Mouse (Mus musculus): ENCODE results near the gene Gm49711. TPM values are rescaled to one million over a fixed set of nuclear protein-coding genes. Genes with fewer than 3 reads are reported as not detected.
A peak's percentile ranks its signal among the peaks of the same experiment; 100 is the strongest.

Gm49711 gene
- polyA plus RNA-seq, 1 experiment, result not detected

GRCm38 (mm10) chr16:92052569-92052968, 5.5 kb upstream of the Gm49711 start:
- Histone ChIP-seq H3K4me2 (ENCODE audit: low read depth) (no peak overlapping the region), H3K79me2 (ENCODE audit: control insufficient read depth, insufficient read depth) (no peaks in the 10 kb centered on the region), H3K4me3 (no peak overlapping the region), H3ac (ENCODE audit: control insufficient read depth, insufficient read length) (no peak overlapping the region), H3K36me3 (ENCODE audit: control insufficient read depth, insufficient read depth) (no peaks in the 10 kb centered on the region), H3K27me3 (ENCODE audit: control insufficient read depth, insufficient read depth, insufficient read length) (no peaks in the 10 kb centered on the region)
- TF ChIP-seq POLR2AphosphoS2 (IDR thresholded peaks at IDR 0.05; ENCODE audit: insufficient read length, low read depth) (no peak), SRF (IDR thresholded peaks at IDR 0.05; ENCODE audit: control insufficient read depth, insufficient read length, low read depth) (no peak), E2F4 (IDR thresholded peaks at IDR 0.05; ENCODE audit: insufficient read depth) (no peak), POLR2A (IDR thresholded peaks at IDR 0.05; ENCODE audit: insufficient read length, low read depth) (no peak), USF1 (IDR thresholded peaks at IDR 0.05; ENCODE audit: low read depth) (no peak), MYOD1 (IDR thresholded peaks at IDR 0.05; ENCODE audit: control insufficient read depth in 1 of 3, insufficient read length in 2 of 3, low read depth in 2 of 3) (no peak), MAX (IDR thresholded peaks at IDR 0.05; ENCODE audit: low read depth) (no peak), MYOG (IDR thresholded peaks at IDR 0.05; ENCODE audit: control insufficient read depth in 1 of 3, insufficient read depth in 1 of 3, insufficient read length in 2 of 3, low read depth in 2 of 3) (no peak), REST (IDR thresholded peaks at IDR 0.05; ENCODE audit: insufficient read depth, insufficient read length) (no peak), TCF3 (IDR thresholded peaks at IDR 0.05; ENCODE audit: insufficient read length, low read depth) (no peak), CEBPB (IDR thresholded peaks at IDR 0.05; ENCODE audit: insufficient read depth, poor library complexity, severe bottlenecking) (no peak), TCF12 (IDR thresholded peaks at IDR 0.05; ENCODE audit: insufficient read depth, poor library complexity, severe bottlenecking) (no peak)

GRCm38 (mm10) chr16:92056711-92057110, 1.4 kb upstream of the Gm49711 start:
- H3K4me2 ChIP-seq (ENCODE audit: low read depth), result no peak overlapping the region
- H3K4me3 ChIP-seq, result no peak overlapping the region
- TF ChIP-seq MYOD1 (IDR thresholded peaks at IDR 0.05; ENCODE audit: control insufficient read depth in 1 of 3, insufficient read length in 2 of 3, low read depth in 2 of 3), result no peak
- no peak for TF ChIP-seq POLR2A (IDR thresholded peaks at IDR 0.05; ENCODE audit: insufficient read length, low read depth)
- no peak for TF ChIP-seq TCF3 (IDR thresholded peaks at IDR 0.05; ENCODE audit: insufficient read length, low read depth)
- no peak for TF ChIP-seq MYOG (IDR thresholded peaks at IDR 0.05; ENCODE audit: control insufficient read depth in 1 of 3, insufficient read depth in 1 of 3, insufficient read length in 2 of 3, low read depth in 2 of 3)
- no peak for TF ChIP-seq USF1 (IDR thresholded peaks at IDR 0.05; ENCODE audit: low read depth)
- no peak for TF ChIP-seq SRF (IDR thresholded peaks at IDR 0.05; ENCODE audit: control insufficient read depth, insufficient read length, low read depth)
- TF ChIP-seq CEBPB (IDR thresholded peaks at IDR 0.05; ENCODE audit: insufficient read depth, poor library complexity, severe bottlenecking), result no peak
- no peak for TF ChIP-seq REST (IDR thresholded peaks at IDR 0.05; ENCODE audit: insufficient read depth, insufficient read length)
- no peak for TF ChIP-seq TCF12 (IDR thresholded peaks at IDR 0.05; ENCODE audit: insufficient read depth, poor library complexity, severe bottlenecking)
- no peak for TF ChIP-seq MAX (IDR thresholded peaks at IDR 0.05; ENCODE audit: low read depth)
- no peak overlapping the region for H3ac ChIP-seq (ENCODE audit: control insufficient read depth, insufficient read length)
- no peaks in the 10 kb centered on the region for H3K27me3 ChIP-seq (ENCODE audit: control insufficient read depth, insufficient read depth, insufficient read length)
- H3K36me3 ChIP-seq (ENCODE audit: control insufficient read depth, insufficient read depth), result no peaks in the 10 kb centered on the region
- H3K79me2 ChIP-seq (ENCODE audit: control insufficient read depth, insufficient read depth), result peaks cover 31% of the 10 kb centered on the region

- H3K4me3 ChIP-seq, result peak overlapping the region; percentile 50
- peak overlapping the region; percentile 86 for H3K4me2 ChIP-seq (ENCODE audit: low read depth)
- H3K79me2 ChIP-seq (ENCODE audit: control insufficient read depth, insufficient read depth), result peaks cover 38% of the 10 kb centered on the region
- TF ChIP-seq POLR2A (IDR thresholded peaks at IDR 0.05; ENCODE audit: insufficient read length, low read depth), result no peak
- TF ChIP-seq SRF (IDR thresholded peaks at IDR 0.05; ENCODE audit: control insufficient read depth, insufficient read length, low read depth), result no peak
- H3ac ChIP-seq (ENCODE audit: control insufficient read depth, insufficient read length), result peak overlapping the region; percentile 68
- peaks cover 3% of the 10 kb centered on the region for H3K36me3 ChIP-seq (ENCODE audit: control insufficient read depth, insufficient read depth)
- H3K27me3 ChIP-seq (ENCODE audit: control insufficient read depth, insufficient read depth, insufficient read length), result no peaks in the 10 kb centered on the region
Measured at GRCm38 (mm10) chr16:92057456-92057851, 662 bp upstream of the Gm49711 start.

- Histone ChIP-seq H3K4me3 (peak overlapping the region; percentile 50), H3K27me3 (ENCODE audit: control insufficient read depth, insufficient read depth, insufficient read length) (no peaks in the 10 kb centered on the region), H3ac (ENCODE audit: control insufficient read depth, insufficient read length) (peak overlapping the region; percentile 68), H3K4me2 (ENCODE audit: low read depth) (peak overlapping the region; percentile 79), H3K36me3 (ENCODE audit: control insufficient read depth, insufficient read depth) (peaks cover 18% of the 10 kb centered on the region), H3K79me2 (ENCODE audit: control insufficient read depth, insufficient read depth) (peaks cover 53% of the 10 kb centered on the region)
- TF ChIP-seq POLR2AphosphoS2 (IDR thresholded peaks at IDR 0.05; ENCODE audit: insufficient read length, low read depth) (no peak), USF1 (IDR thresholded peaks at IDR 0.05; ENCODE audit: low read depth) (no peak), MYOG (IDR thresholded peaks at IDR 0.05; ENCODE audit: control insufficient read depth in 1 of 3, insufficient read depth in 1 of 3, insufficient read length in 2 of 3, low read depth in 2 of 3) (no peak), E2F4 (IDR thresholded peaks at IDR 0.05; ENCODE audit: insufficient read depth) (no peak), POLR2A (IDR thresholded peaks at IDR 0.05; ENCODE audit: insufficient read length, low read depth) (no peak), SRF (IDR thresholded peaks at IDR 0.05; ENCODE audit: control insufficient read depth, insufficient read length, low read depth) (no peak), TCF12 (IDR thresholded peaks at IDR 0.05; ENCODE audit: insufficient read depth, poor library complexity, severe bottlenecking) (no peak), MYOD1 (IDR thresholded peaks at IDR 0.05; ENCODE audit: control insufficient read depth in 1 of 3, insufficient read length in 2 of 3, low read depth in 2 of 3) (no peak), REST (IDR thresholded peaks at IDR 0.05; ENCODE audit: insufficient read depth, insufficient read length) (no peak), CEBPB (IDR thresholded peaks at IDR 0.05; ENCODE audit: insufficient read depth, poor library complexity, severe bottlenecking) (no peak), MAX (IDR thresholded peaks at IDR 0.05; ENCODE audit: low read depth) (no peak), TCF3 (IDR thresholded peaks at IDR 0.05; ENCODE audit: insufficient read length, low read depth) (no peak)
Measured at GRCm38 (mm10) chr16:92058644-92059620, 816 bp downstream of the Gm49711 start.

Measured in myocyte (in vitro differentiated cells).